Mouse (Mus musculus) stomach, postnatal 0 days (tissue): ENCODE measurements at regions not wholly inside any gene's neighbourhood (a gene's known extent, or its start where the extent isn't known, plus 50 kb on each side); places are given as distances from the start of the nearest gene placed in this dataset.

Source experiments
- ATAC-seq: fragments of 200-750 bp; cut with Nextera tagmentation; 2 replicates; pipeline ENCODE4 v1.8.0; 2017; ENCODE audit not compliant: low FRiP score, low TSS enrichment
- DNase-seq: peaks from one replicate; pipeline ENCODE4 v3.0.0-alpha.2; 2016; ENCODE audit warnings: low spot score
- H3K27ac ChIP-seq: fragments of 300-500 bp; sonication (generic); replicated peaks from 2 replicates; pipeline ENCODE4 v1.5.1; 2014; ENCODE audit warnings: mild to moderate bottlenecking, control low read depth
- H3K27me3 ChIP-seq: fragments of 300-500 bp; sonication (generic); 2 replicates; pipeline ENCODE4 v1.6.1; 2014; ENCODE audit warnings: low read length; ENCODE audit not compliant: control insufficient read depth, insufficient read depth
- H3K36me3 ChIP-seq: fragments of 300-500 bp; sonication (generic); 2 replicates; pipeline ENCODE4 v1.6.1; 2014; ENCODE audit warnings: low read length, mixed read lengths; ENCODE audit not compliant: control insufficient read depth, insufficient read depth
- H3K4me1 ChIP-seq: fragments of 300-500 bp; sonication (generic); replicated peaks from 2 replicates; pipeline ENCODE4 v1.6.1; 2014; ENCODE audit warnings: antibody characterized with exemption; ENCODE audit not compliant: control insufficient read depth, insufficient read depth
- H3K4me2 ChIP-seq: fragments of 300-500 bp; sonication (generic); replicated peaks from 2 replicates; pipeline ENCODE4 v1.6.1; 2014; ENCODE audit warnings: low read depth, mild to moderate bottlenecking, control low read depth, moderate library complexity
- H3K4me3 ChIP-seq: fragments of 300-500 bp; sonication (generic); 2 replicates; pipeline ENCODE4 v1.5.1; 2014; ENCODE audit warnings: low read depth, low read length, control low read depth
- H3K9ac ChIP-seq: fragments of 300-500 bp; sonication (generic); 2 replicates; pipeline ENCODE4 v1.6.1; 2014; ENCODE audit warnings: mild to moderate bottlenecking, low read length, control low read depth, mixed read lengths
- H3K9me3 ChIP-seq: fragments of 300-500 bp; sonication (generic); 2 replicates; pipeline ENCODE4 v1.6.1; 2016; ENCODE audit warnings: low read length; ENCODE audit not compliant: control insufficient read depth
- CTCF ChIP-seq: IDR thresholded peaks from 2 replicates; pipeline ENCODE4 v1.5.1; 2016; ENCODE audit warnings: antibody characterized with exemption, low read depth, mild to moderate bottlenecking, moderate library complexity
- EP300 ChIP-seq: optimal IDR thresholded peaks from 2 replicates; pipeline ENCODE3; 2016; ENCODE audit warnings: antibody characterized with exemption
- WGBS: fragments of 180-500 bp; shearing (Covaris S2); extraction: QIAGEN DNeasy Blood & Tissue Kit; methylation state at CpG from one replicate; pipeline ENCODE4 v1.1.7; 2014; 5-methylcytosine and 5-hydroxymethylcytosine counted together

DNA sequence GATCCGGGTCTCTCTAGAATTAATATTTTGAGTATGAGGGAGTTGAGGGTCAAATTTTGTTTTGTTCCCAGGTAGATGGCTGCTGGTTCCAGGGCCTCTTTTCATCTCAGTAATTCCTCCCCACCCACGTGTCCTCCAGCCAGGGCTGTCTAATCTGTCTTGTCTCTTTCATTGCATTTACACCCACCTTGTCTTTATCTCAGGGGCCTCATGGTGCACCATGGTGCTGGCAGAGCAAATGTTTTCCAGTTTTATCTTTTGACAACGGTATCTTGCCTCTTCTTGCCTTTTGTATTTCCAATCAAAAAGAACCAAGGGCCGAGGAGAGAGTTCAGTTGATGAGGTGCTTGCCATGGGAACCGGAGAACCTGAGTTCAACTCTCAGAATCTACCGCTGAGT lies 372.9 kb downstream of the Tbc1d22a start:
- TF ChIP-seq CTCF (no peak), EP300 (no peak)
- H3K9me3 ChIP-seq = no peaks in the 10 kb centered on the region
- H3K9ac ChIP-seq = no peak overlapping the region
- H3K4me2 ChIP-seq = no peak overlapping the region
- no peaks in the 10 kb centered on the region for H3K36me3 ChIP-seq
- no peaks in the 10 kb centered on the region for H3K4me1 ChIP-seq
- no peaks in the 10 kb centered on the region for H3K27me3 ChIP-seq
- H3K27ac ChIP-seq = no peak overlapping the region
- no peak for DNase-seq
- H3K4me3 ChIP-seq = no peak overlapping the region
- ATAC-seq = no peak
- 55% methylated on average over 6 of the region's 6 CpGs for WGBS

DNA sequence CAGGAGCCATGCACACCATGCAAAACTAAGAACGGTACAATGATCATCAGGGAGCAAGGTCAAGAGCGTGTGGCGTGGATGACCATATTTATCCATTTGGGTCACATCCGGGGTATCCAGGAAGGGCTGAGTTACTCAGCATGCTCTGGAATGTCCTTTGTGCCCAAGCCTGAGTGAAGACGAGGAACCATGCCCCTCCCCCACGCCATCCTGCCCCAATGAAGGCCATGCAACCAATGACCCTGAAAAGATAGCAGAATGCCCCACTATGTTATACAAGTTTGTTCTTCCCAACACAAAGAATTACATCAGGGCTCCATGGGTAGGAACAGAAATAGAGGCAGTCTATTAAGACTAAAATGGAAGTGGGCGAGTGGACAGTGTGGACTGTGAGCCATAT lies 375.8 kb downstream of the Tbc1d22a start:
- H3K4me2 ChIP-seq = no peak overlapping the region
- no peaks in the 10 kb centered on the region for H3K36me3 ChIP-seq
- WGBS = 66% methylated on average over 7 of the region's 7 CpGs
- H3K4me1 ChIP-seq = no peaks in the 10 kb centered on the region
- DNase-seq (no peak), ATAC-seq (no peak)
- no peak overlapping the region for H3K4me3 ChIP-seq
- no peak for TF ChIP-seq CTCF
- no peak for TF ChIP-seq EP300
- no peaks in the 10 kb centered on the region for H3K27me3 ChIP-seq
- no peaks in the 10 kb centered on the region for H3K9me3 ChIP-seq
- H3K27ac ChIP-seq = no peak overlapping the region
- H3K9ac ChIP-seq = no peak overlapping the region

DNA sequence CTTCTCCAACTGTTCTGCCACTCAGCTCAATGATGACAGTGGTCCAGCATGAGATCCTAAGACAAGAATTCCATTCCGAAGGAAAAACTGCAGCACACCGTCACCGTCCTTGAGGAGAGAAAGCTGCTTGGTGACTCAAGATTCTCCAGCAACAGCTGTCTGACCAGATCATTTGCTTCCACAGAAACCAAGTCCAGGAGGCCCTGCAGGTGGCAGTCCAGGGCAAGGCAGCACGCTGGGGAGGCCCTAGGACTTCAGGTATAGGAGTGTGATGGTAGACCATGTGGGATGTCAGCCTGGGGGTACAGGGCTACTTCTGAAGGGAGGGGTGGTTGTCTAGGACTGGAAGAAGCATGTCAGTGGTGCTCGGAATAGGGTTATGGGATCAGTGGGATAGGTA lies 376.6 kb downstream of the Tbc1d22a start:
- Histone ChIP-seq H3K9ac (no peak overlapping the region), H3K27me3 (no peaks in the 10 kb centered on the region), H3K9me3 (no peaks in the 10 kb centered on the region), H3K27ac (no peak overlapping the region), H3K4me3 (no peak overlapping the region), H3K4me1 (no peaks in the 10 kb centered on the region), H3K36me3 (no peaks in the 10 kb centered on the region), H3K4me2 (no peak overlapping the region)
- no peak for TF ChIP-seq EP300
- TF ChIP-seq CTCF = peak; percentile 45
- WGBS = 70% methylated on average over 5 of the region's 5 CpGs
- DNase-seq (no peak), ATAC-seq (no peak)

DNA sequence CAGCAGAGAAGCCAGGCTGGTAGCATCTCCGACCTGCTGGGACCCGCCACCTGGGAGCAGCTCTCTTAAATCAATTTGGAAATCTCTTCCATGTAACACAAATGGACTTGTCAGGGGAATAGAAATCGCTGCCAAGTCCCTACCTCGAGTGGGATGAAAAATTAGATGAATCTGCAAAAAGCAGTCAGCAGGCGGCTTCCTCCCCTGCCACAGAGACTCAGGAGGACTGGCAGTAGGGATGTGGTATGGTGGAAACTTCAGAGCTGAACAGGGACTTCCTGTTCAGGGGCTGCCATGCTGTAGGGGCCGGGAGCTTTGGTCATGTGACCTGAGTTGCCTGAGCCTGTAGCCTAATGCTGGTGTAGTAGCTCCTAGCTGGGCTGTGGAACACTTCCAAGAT lies 379.1 kb downstream of the Tbc1d22a start:
- no peak overlapping the region for H3K4me3 ChIP-seq
- H3K4me1 ChIP-seq = no peaks in the 10 kb centered on the region
- TF ChIP-seq CTCF (no peak), EP300 (no peak)
- no peaks in the 10 kb centered on the region for H3K27me3 ChIP-seq
- ATAC-seq = no peak
- H3K9me3 ChIP-seq = no peaks in the 10 kb centered on the region
- H3K9ac ChIP-seq = no peak overlapping the region
- no peak for DNase-seq
- WGBS = 32% methylated on average over 6 of the region's 6 CpGs
- H3K36me3 ChIP-seq = no peaks in the 10 kb centered on the region
- no peak overlapping the region for H3K27ac ChIP-seq
- H3K4me2 ChIP-seq = no peak overlapping the region

DNA sequence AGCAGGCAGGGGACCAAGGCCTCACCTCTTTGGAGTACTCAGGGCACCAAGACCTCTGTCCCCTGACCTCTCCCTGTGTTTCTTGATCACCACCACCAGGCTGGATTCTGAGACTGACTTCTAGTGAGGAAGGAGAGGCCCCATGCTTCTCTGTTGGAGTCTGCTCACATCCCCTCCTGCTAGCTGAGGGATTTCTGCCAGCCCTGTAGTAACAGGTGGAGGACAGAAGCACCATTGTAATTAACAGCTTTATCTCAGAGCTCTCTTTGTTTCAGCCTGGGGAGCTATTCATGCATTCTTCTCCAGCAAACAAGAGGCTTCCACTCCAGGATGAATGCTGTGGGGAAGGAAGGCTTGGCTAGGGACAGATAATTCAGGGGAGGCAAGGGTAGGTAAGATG lies 392.2 kb downstream of the Tbc1d22a start:
- DNase-seq (no peak), ATAC-seq (no peak)
- H3K4me1 ChIP-seq = no peaks in the 10 kb centered on the region
- no peak overlapping the region for H3K27ac ChIP-seq
- no peaks in the 10 kb centered on the region for H3K9me3 ChIP-seq
- H3K36me3 ChIP-seq = no peaks in the 10 kb centered on the region
- no peak for TF ChIP-seq EP300
- TF ChIP-seq CTCF = no peak
- no peaks in the 10 kb centered on the region for H3K27me3 ChIP-seq
- no peak overlapping the region for H3K4me2 ChIP-seq
- H3K9ac ChIP-seq = no peak overlapping the region
- H3K4me3 ChIP-seq = no peak overlapping the region

DNA sequence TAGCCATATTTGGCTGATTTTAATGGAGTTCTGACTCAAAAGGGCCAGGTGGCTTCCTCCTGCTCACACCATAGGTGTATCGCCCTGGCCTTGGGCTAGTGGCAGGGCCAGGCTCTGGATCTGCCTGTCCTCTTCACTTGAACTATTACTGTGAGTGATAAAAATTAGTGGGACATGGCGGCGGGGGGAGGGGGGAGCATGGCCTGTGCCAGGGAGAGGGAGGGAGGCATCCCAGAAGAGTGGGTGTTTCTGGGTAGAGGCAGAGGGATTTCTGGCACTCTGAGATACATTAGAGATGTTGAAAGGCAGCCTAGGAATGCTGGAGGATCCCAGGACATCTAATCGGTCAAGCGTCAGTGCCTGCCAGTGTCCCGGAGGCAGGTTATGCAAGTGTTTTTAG lies 395.4 kb downstream of the Tbc1d22a start:
- 75% methylated on average over 6 of the region's 6 CpGs for WGBS
- ATAC-seq (no peak), DNase-seq (no peak)
- Histone ChIP-seq H3K36me3 (no peaks in the 10 kb centered on the region), H3K4me1 (no peaks in the 10 kb centered on the region), H3K4me2 (no peak overlapping the region), H3K27ac (no peak overlapping the region), H3K27me3 (no peaks in the 10 kb centered on the region), H3K9me3 (no peaks in the 10 kb centered on the region), H3K4me3 (no peak overlapping the region), H3K9ac (no peak overlapping the region)
- TF ChIP-seq EP300 = no peak
- TF ChIP-seq CTCF = no peak
